Mouse (Mus musculus) bone marrow macrophage, adult 2 months (primary cell): ENCODE data around the gene Unkl.

Source experiments
- CTCF ChIP-seq: IDR thresholded peaks from 2 replicates; pipeline ENCODE4 v1.5.1; 2012; ENCODE audit warnings: low read depth, mild to moderate bottlenecking, low read length, moderate library complexity
- POLR2A ChIP-seq: IDR thresholded peaks from 2 replicates; pipeline ENCODE4 v1.6.1; 2012; ENCODE audit warnings: mild to moderate bottlenecking, low read depth, low read length, borderline replicate concordance

DNA sequence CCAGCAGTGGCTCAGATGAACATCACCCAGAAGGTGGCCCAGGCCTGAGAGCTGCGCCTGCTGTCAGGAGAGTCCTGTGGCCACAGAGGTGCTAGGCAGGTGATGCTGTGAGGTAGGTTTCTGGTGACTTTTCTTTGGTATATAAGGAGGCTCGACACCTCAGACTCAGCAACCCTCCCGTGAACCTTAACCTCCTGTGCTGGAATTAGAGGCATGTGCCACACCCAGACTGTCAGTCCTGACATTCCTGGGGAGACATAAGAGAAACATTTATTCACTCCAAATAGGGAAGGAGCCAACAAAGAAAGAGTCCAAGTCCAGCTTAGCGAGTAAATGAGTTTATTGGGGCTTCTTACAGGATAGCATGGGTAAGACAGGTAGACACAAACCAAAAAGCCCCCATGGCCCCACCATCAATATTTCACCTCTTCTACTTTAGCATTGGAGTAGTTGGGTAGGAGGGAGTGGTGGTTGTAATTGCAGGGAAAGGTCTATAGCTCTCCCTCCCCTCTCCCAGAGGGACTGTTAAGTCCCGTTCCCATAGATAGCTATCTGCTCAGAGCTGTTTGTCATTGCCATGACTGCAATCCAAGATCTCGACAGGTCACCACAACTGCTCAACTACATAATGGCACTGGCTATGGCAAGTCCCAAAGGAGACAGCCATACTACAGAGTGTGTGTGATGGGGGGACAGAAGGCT, 22.1 kb upstream of the Unkl start:
- no peak for TF ChIP-seq POLR2A
- no peak for TF ChIP-seq CTCF
